Mouse (Mus musculus): ENCODE results near the gene Psmc6.
A peak's percentile ranks its signal among the peaks of the same experiment; 100 is the strongest.

Gene Psmc6

DNA sequence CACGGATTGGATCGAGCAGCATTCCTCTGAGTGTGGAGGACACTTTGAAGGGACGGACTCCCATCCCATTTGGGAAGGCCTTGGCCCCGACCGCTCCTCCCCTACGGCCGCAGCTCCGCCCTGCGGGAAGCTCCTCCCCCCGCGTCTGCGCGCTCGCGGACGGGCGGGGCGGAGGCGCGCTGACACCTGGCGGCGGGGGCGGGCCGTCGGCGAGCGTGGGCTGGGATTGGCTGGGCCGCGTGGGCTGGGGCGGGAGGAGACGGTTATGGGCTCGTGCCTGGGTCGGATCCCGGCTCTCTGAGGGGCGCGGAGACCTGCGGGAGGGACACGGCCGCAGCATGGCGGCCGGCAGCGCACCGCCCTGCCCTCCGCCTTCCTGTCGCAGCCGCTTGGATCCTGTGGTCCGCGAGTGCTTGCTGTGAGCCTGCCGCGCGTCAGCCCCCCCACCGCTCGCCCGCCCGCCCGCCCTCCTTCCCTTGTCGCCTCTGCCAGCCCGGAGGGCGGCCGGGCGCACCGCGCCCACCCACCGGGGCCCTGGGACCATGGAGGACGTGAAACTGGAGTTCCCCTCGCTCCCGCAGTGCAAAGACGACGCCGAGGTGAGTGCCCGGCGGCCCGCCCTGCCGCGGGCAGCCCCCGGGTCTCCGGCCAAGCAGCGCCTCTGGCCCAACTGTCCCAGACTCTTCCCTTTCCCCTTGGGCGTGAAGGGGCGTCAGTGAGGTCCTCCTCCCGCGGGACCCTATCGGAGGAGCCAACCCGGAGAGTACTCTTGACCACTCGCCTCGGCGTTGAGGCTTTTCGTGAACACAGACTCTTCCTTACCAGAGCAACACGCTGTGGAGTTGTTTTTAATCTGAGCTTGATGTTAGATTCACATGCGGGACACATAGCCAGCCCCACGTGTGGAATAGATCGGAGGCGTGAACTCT, 21.6 kb downstream of the Psmc6 start, which contains the start of gene Styx:
Gene Styx (plus strand): TSS at position 163 of the 929 bp plus-strand sequence.
- peak; percentile 95 for DNase-seq (ENCODE audit: low read depth)

GRCm38 (mm10) chr14:45364211-45365195, 34.9 kb downstream of the Psmc6 start:
- DNase-seq (ENCODE audit: low read depth): no peak

- DNase-seq (ENCODE audit: low read depth): no peak
Observed at GRCm38 (mm10) chr14:45365196-45365587, 35.6 kb downstream of the Psmc6 start.

DNA sequence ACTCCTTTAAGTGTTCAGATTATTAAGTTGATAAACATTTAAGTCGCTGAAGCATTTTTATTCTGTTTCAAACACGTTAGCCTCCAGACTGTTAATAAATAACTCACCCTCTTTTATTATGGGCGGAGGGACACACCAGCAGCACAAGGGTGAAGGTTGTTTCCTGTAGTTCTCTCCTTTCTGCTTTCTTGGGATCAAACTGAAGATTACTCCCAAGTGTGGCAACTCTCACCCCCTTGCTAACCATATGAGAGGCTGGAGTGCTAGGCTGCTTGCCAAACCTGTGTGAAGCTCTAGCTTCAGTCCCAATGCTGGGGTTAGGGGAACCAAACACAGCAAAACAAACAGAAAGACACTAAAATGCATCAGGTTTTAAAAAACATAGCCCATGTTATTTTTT, 49.2 kb downstream of the Psmc6 start:
- no peak for DNase-seq (ENCODE audit: low read depth)

- DNase-seq (ENCODE audit: low read depth): no peak
Observed at GRCm38 (mm10) chr14:45380756-45381155, 51.2 kb downstream of the Psmc6 start.

DNA sequence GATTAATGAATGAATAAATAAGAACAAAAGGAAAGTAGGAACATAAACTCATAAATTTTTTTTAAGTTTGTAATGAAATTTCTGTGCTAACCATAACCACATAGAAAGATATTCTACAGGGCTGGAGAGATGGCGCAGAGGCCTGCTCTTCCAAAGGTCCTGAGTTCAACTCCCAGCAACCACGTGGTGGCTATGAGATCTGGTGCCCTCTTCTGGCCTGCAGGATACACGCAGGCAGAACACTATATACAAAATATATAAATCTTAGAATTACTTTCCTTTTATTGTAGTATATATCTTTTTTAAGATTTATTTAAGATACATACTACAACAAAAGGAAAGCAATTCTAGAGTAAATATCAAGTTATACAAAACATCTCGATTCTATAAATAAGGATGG, 53.3 kb downstream of the Psmc6 start:
- DNase-seq (ENCODE audit: low read depth): no peak

GRCm38 (mm10) chr14:45385596-45385995, 56.0 kb downstream of the Psmc6 start:
- no peak for DNase-seq (ENCODE audit: low read depth)

DNA sequence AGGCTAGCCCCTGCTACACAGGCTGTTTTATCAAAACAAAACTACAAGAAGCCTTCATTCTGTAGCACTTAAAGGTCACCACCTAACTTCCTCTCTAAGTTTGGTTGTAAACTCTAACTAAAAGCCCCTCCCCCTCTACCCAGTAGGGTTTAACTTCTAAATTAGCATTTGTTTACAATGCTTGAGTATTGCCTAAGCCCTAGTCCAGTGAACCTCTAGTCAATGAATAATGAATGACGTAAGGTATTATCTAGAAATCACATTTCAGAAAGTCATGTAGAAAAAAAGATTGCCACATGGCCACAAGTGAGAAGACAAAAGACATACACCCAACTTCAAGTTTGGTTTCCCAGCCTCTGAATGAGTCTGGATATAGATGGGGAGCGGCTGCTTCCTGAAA, 57.9 kb downstream of the Psmc6 start:
- DNase-seq (ENCODE audit: low read depth): no peak

DNA sequence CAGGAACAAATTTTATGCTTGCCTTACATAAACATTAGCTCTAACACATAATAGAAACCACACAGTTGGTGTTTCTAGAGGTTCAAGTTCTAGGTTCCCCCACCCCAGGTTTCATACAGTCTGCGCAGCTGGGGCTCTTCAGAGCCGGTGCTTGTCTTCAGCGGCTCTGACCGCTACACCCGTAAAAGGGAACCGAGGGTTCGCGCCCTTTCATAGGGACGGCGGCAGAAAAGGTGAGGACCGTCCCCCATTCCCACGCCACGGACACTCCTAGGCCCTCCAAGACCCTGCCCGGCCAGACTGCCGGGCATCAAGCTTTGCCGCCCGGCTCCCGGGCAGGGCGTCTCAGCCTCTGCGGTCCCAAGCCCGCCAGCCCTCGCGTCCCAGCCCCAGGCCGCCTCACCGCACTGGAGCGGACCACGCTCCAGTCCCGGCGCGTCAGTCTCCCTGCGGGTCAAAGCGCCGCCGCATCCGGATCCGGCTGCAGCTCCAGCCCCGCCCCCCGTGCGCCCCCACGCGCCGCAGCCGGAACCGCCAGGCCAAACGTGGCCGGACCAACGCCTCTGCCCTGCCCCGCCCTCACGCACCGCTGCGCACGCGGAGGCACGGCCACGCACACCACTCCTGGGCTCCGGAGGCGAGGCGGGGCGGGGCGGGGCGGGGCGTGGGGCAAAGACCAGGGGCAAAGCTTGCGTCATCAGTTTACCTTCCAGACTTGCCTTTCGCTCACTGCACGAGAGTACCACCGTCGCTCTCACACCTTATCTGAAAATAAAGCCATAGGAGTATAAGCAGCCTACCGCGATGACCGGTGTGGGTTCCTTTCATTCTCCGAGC, 59.0 kb downstream of the Psmc6 start:
- DNase-seq (ENCODE audit: low read depth): peak; percentile 91

DNA sequence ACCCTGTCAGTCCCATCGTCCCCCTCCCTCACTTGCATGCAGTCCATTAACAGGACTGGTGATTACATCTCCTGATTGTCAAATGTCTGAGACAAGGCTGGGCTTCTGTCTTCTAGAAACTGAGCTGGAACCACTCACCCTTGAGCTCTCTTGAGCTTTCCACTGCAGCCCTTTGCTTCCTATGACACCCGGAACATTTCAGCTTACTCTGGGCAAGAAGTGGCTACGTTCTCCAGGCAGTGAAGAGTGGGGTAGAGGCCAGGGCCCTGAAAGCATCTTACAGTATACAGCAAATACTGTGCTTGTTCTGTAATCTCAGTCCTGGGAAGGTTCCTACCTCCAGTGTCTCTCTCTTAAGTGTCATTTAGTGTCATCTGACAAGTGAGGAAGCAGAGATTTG, 59.6 kb downstream of the Psmc6 start:
- no peak for DNase-seq (ENCODE audit: low read depth)

Measured in NIH3T3 (cell line).